Mouse (Mus musculus): Measurements from ENCODE around the gene Ifnar2.

Ifnar2 gene

DNA sequence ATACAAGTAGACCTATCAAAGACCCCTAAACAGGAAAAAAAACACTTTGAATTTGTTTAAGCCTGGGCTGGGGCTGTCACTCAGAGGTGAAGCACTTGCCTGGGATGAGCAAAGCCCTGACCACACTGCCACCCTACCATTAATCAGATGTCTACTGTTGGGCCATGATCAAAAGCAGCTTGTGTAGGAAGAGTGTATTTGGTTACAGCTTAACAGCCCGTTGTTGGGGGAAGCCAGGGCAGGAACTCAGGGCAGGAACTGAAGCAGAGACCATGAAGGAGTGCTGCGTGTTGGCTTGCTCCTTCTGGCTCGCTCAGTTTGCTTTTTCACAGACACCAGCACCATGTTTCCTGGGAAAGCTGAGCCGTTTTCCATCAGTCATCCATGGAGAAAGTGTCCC, 54.0 kb downstream of the Ifnar2 start:
- no peak for DNase-seq (ENCODE audit: low read depth, low spot score)

- no peak for DNase-seq (ENCODE audit: low read depth, low spot score)
Observed at GRCm38 (mm10) chr16:91427461-91427860, 54.9 kb downstream of the Ifnar2 start.

DNA sequence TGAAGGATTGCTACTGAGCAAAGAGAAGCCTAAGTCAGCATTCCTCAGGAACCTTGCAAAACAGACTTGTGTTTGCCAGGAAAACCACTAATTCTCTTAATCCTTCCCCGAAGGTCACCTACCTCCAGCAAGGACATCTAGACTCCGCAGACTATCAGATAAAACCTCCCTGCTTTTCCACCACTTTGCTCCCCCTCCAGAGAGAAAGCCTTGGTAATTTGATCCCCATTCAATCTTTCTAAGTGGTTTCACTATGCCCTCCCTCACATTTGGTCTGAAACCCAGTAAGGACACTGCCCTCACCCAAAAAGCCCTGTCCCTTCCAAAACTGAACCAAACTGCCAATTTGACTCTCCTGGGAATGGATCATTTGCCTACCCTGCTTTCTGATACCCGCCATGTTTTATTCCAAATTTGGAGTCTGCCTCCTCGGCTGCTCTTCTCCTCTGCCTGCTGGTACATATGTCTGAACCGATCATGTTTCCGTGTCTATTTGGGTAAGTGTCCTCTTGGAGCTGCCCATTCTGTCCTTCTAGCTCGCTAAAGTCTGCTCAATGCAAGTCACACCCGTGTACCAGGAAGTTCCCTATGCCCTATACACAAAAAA, 55.8 kb downstream of the Ifnar2 start:
- DNase-seq (ENCODE audit: low read depth, low spot score): no peak

DNA sequence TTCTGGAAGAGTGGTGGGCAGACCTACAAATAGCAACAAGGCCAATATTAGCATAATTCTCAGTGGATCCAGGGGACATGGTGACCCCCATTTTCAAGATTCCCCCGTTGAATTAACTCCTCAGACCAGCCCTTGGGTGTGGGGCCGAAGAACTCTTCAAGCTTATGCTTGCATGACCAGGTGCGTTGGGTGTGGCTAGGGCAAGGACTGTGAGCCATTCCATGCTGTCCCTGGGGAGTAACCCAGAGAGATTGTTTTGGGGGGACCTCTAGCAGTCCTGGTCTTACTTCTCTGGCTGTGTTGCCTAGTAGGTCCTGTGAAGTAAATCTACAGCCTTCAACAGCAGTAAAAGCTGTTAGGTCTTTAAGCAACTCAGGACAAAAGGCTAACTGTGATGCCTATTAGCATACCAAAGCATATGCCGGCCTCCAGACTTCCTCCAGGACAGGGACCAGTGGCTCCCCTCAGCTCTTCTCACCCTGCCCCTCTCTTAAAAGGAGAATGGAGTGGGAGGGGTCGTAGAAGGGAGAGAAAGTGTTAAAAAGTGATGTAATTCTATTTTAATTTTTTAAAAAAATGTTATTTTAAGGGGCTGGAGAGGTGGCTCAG, 60.2 kb downstream of the Ifnar2 start:
- DNase-seq (ENCODE audit: low read depth, low spot score): no peak

DNA sequence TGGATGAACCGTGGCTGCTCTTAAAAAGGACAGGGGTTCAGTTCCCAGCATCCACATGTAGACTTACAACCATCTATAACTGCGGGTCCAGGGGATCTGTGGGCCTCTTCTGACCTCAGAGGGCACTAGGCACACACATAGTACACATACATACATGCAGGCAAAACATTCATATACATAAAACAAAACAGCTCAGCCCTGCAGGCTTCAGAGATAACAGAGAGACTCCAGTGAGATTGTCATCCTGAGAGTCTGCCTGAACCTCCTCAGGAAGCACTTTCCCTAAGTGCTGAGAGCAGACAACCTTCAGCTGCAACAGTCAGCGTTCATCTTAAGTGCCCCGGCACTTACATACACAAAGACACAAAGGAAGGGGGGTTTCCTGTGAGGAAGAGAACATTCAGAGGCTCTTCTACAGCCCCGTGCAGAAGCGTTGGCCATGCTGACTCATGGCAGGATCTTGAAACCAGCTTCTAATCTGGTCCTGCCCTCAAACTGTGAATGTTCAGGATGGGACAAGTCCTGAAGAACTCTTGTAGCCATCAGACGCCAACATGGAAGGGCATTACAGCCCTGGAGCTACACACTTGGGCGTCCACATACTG, 60.8 kb downstream of the Ifnar2 start:
- peak; percentile 63 for DNase-seq (ENCODE audit: low read depth, low spot score)

GRCm38 (mm10) chr16:91434119-91434518, 61.5 kb downstream of the Ifnar2 start:
- DNase-seq (ENCODE audit: low read depth, low spot score): no peak

- DNase-seq (ENCODE audit: low read depth, low spot score): no peak
Observed at GRCm38 (mm10) chr16:91438081-91438480, 65.5 kb downstream of the Ifnar2 start.

GRCm38 (mm10) chr16:91438599-91438998, 66.0 kb downstream of the Ifnar2 start:
- DNase-seq (ENCODE audit: low read depth, low spot score): peak; percentile 19

- no peak for DNase-seq (ENCODE audit: low read depth, low spot score)
Observed at GRCm38 (mm10) chr16:91441366-91441765, 68.8 kb downstream of the Ifnar2 start.

DNA sequence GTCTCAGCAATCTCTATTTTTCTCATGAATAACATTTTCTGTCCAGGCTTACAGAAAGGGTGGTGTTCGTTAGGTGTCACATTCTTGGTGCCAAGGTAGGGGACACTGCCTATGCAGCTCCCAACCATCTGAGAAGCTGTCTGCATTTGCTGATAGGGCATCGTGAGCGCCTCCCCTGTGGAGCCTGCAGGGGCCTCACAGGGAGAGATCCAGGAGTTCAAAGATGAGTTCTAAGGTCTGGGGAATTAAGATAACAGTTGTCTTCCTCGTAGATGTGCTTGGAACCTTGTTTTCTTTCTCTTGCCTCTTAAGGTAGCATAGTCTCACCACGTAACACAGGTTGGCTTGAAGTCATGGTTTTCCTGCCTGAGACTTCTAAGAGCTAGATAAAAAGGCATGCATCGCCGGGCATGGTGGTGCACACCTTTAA, 69.2 kb downstream of the Ifnar2 start:
- peak; percentile 26 for DNase-seq (ENCODE audit: low read depth, low spot score)

GRCm38 (mm10) chr16:91442446-91442845, 69.9 kb downstream of the Ifnar2 start:
- peak; percentile 69 for DNase-seq (ENCODE audit: low read depth, low spot score)

- DNase-seq (ENCODE audit: low read depth, low spot score): peak; percentile 65
Observed at GRCm38 (mm10) chr16:91443211-91443611, 70.6 kb downstream of the Ifnar2 start.

DNA sequence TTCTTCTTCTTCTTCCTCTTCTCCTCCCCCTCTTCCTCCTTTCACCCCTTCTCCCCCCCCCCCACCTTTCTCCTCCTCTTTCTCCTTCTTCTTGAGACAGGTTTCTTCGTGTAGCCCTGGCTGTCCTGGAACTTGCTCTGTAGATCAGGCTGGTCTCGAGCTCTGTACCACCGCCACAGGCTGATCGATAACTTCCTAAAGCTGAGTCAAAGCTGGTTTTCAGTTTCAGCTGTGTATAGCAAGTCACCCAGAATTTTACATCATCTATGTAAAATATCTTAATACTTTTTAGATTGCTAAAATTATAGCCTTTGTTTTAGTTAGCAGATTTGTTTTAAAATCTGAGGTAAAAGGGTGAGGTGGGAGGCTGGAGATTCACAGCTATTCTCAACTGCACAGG, 72.3 kb downstream of the Ifnar2 start:
- peak; percentile 28 for DNase-seq (ENCODE audit: low read depth, low spot score)

GRCm38 (mm10) chr16:91445566-91445965, 73.0 kb downstream of the Ifnar2 start:
- DNase-seq (ENCODE audit: low read depth, low spot score): peak; percentile 83

GRCm38 (mm10) chr16:91446778-91447511, 74.4 kb downstream of the Ifnar2 start:
- peak; percentile 67 for DNase-seq (ENCODE audit: low read depth, low spot score)

DNA sequence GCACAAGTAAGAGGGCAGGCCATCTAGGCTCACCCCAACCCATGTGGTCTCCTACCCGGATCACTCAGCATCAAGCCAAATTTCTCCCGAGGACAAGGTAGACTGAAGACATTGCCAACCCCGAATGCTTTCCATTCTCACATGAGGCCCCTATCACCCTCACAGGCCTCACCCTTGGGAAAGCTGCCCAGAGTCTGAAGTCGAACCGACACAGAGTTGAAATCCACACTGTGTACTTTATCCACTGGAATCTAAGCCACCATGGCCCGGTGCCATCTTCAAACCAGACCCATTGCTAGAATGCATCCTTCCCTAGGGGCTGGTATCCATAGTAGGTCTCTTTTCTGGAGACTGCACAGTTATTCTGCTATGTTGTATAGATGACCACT, 74.9 kb downstream of the Ifnar2 start:
- no peak for DNase-seq (ENCODE audit: low read depth, low spot score)

DNA sequence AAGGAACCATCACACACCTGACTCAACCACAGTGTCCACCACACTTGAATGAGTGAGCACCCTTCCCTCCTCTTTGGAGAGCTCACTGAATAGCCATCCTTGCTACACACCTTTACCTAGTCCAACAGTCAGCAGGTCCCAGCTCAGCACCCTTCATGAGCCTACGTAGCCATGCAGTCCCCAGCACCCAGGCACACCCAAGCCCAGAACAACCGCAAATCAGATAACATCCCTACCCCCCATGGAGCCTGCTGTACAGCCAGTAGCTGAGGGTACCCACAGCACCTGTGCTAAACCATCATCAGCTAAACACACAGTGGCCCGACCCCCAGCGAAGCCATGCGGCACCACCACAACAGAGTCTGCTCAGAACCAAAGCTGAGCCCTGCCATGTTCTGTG, 75.5 kb downstream of the Ifnar2 start:
- DNase-seq (ENCODE audit: low read depth, low spot score): peak; percentile 68

- DNase-seq (ENCODE audit: low read depth, low spot score): no peak
Observed at GRCm38 (mm10) chr16:91448895-91449294, 76.3 kb downstream of the Ifnar2 start.

DNA sequence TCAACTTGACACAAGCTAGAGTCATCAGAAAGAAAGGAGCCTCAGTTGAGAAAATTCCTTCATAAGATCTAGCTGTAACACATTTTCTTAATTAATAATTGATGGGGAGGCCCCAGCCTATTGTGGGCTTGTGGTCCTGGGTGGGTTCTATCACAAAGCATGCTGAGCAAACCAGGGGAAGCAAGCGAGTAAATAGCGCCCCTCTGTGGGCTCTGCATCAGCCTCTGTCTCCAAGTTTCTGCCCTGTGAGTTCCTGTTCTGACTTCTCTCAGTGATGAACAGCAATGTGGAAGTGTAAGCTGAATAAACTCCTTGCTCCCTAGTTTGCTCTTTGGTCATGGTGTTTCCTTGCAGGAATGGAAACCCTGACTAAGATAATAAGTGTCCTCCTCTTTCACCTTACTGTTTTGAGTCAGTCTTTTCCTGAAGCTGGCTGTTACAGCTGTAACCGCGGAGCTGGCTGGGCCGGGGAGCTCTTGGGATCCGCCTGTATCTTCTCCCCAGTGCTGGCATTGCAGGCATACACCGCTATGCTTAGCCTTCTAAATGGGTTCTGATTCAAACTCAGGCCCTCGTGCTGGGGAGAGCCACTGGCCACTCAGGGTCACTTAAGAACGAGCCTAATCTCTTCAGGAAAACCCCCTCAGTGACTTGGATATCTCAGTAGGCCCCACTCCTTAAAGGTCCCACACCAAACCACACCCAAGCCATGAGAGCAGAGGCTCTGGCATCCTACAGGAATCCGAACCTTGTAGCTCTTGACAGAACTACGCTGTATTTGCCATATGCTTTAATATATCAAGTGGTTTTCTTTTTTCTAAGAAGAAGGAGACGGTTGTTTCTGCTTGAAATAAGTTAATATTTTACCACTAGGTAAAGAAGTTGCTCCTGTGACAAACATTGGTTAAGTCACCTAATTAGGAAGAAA, 77.8 kb downstream of the Ifnar2 start:
- no peak for DNase-seq (ENCODE audit: low read depth, low spot score)

DNA sequence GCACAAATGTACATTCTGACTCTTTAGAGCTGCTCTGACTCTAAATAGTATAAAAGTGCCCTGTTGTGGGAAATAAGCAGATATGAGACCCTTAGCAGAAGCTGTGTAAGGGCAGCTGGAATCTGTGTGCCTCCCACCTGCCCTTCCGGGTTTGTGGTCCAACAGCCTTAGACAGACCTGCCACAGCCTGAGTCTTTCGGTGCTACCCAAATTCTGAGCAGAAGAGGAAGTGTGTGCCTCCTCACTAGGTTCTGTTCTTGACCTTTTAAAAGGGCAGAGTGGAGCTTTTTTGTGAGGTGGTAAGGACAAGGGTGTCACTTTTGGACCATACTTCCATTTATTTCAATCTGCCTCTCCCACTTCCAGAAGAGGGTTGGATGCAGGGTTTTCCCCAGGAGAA, 79.4 kb downstream of the Ifnar2 start:
- DNase-seq (ENCODE audit: low read depth, low spot score): peak; percentile 52

GRCm38 (mm10) chr16:91452363-91452896, 79.8 kb downstream of the Ifnar2 start:
- DNase-seq (ENCODE audit: low read depth, low spot score): peak; percentile 43
